Mouse (Mus musculus): ENCODE data around the gene Pmpca.

DNA sequence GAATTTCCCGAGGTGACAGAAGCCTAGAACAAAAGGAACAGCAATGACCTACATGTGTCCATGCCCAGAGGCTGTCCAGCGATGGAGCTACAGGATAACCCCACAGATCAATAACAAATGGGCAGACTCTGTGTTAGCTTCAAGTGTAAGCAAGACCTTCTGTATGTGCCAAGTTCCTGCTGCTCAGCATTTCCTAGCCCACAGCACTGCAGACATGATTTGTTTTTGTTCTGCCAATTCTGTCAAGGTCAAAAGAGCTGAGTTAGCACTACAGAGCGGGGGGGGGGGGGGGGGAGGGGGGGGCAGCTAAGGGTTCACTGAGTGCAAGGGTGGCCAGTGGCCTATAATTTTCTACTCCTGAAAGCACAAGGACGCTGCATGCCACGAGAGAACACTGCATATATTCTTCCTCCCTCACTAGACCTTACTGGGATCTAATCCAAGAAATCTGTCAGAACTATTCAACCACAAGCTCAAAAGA lies 21.8 kb downstream of the Pmpca start:
- TF ChIP-seq CTCF (IDR thresholded peaks at IDR 0.05; ENCODE audit: low read depth), result no peak
- no peak for TF ChIP-seq EP300 (IDR thresholded peaks at IDR 0.05; ENCODE audit: low read depth)
